Mouse (Mus musculus) lung, postnatal 4 days (tissue): ENCODE measurements around the gene Lipi.

Source experiments
- DNase-seq, 2 experiments: peaks; one replicate each; pipeline ENCODE4 v3.0.0; 2021

Lipi gene

GRCm38 (mm10) chr16:75585961-75586360, at the start of gene Lipi:
Lipi (minus strand) TSS chr16:75586061.
- DNase-seq, result no peak

DNA sequence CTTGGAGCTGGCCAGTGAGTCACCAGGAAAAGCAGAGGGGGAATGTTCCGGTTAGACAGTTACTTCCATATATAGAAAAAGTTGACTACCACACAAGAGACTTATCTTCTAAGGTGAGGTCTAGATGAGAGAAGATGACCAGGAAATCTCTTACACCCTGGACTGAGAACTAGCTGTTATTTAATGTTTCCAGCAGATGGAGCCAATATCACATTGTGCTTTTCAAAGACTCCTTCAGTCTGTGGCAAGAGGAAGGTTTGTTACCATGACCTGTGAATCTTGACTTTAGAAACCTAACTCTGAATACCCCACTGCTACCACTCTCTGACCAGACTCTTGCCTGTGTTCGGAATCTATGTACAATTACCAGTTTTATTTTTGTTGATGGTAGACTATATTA, 42.0 kb upstream of the Lipi start:
- DNase-seq, result no peak

- DNase-seq, result peak in 1 of 2 experiments; percentile 21
These were observed 31.9 kb upstream of the Lipi start for GRCm38 (mm10) chr16:75617651-75618349.

DNA sequence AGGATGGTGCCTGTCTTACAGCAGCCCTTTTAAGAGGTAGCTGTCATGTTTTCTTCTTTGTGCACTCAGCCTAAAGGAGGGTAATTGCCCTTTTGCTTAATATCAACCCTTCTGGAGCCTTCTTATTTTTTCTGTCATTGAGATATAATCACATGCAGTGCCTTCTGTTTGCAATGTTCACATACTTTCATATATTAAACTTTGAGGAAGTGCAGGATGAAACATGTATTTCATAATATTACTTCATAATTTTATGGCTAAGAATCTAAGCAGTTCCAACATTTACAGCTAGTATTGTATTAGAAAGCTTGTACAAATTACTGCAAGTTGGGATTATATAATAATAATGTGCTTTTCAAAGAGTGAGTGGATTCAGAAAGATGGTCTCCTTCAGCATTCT, 26.7 kb upstream of the Lipi start:
- DNase-seq, result no peak

GRCm38 (mm10) chr16:75606415-75606814, 20.6 kb upstream of the Lipi start:
- no peak for DNase-seq

GRCm38 (mm10) chr16:75593501-75594183, 7.8 kb upstream of the Lipi start:
- DNase-seq, result no peak

- peak; percentile 82 to 83 for DNase-seq
These were observed 7.0 kb upstream of the Lipi start, which contains the start of gene Rbm11 for GRCm38 (mm10) chr16:75592671-75593500. Rbm11 (plus strand) TSS chr16:75592844.

GRCm38 (mm10) chr16:75586466-75586865, 605 bp upstream of the Lipi start:
- no peak for DNase-seq

GRCm38 (mm10) chr16:75582279-75582678, 3.6 kb downstream of the Lipi start:
- DNase-seq, result no peak

- no peak for DNase-seq
These were observed 23.0 kb downstream of the Lipi start for GRCm38 (mm10) chr16:75562910-75563309.

- no peak for DNase-seq
These were observed 40.6 kb downstream of the Lipi start for GRCm38 (mm10) chr16:75545310-75545709.

GRCm38 (mm10) chr16:75537784-75538565, 47.9 kb downstream of the Lipi start:
- no peak for DNase-seq

- no peak for DNase-seq
These were observed 54.2 kb downstream of the Lipi start for GRCm38 (mm10) chr16:75531705-75532104.

GRCm38 (mm10) chr16:75496568-75496967, 89.3 kb downstream of the Lipi start:
- DNase-seq, result no peak
